Mouse (Mus musculus): ENCODE results near the gene Flrt1.
"Not testable (repeated sequence)": the region's sequence is repeated elsewhere in the genome, so short reads cannot be mapped to it uniquely, and the experiment has no call there.

Flrt1 gene

GRCm38 (mm10) chr19:7069781-7070763 lies 35.5 kb downstream of the Flrt1 start:
- in situ Hi-C loops (cut with MboI, MseI): loop anchor here (5.0 to 10.0 kb wide), 2 partner anchors 125 to 352 kb away; no protein-coding TSS in a partner anchor

DNA sequence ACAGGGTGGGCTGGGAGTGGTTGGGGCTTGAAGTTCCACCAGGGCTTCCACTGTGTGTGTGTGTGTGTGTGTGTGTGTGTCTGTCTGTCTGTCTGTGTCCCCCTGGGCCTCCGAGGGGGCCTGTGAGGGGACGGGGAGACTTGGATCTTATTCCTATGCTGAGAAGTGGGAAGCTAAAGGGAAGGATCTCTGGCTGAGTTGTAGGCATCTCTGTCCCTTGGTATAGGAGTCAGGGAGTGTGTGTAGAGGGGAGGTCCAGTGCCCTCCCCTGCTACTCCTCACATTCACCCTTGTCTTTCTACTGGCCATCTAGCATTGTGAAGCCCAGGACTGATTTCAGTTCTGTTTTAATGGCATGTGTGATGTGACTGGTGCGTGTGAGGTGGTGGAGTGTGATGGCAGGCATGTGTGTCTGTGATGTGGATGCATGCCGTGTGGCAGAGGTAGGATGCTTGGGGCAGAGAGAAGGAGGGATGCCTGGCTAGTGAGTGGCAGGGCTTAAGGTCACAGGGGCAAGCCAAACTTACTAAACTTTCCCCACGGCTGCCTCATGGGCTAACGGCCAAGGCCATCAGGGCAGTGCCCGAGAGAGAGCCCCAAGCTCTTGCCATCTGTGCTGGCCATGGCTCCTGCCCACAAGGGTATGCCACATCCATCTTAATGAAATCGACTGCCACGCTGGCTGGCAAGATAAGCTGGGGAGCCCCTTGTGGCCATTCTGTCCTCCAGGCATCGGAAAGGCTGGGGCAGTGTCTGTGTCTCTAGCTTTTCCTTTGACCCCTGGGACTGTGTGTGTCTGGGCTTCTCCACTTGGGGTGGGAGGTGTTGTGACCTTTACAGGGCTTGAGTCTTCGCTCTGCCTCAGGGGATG lies 36.6 kb downstream of the Flrt1 start:
- in situ Hi-C loops (cut with MboI, MseI): loop anchor here (5.0 to 10.0 kb wide), 2 partner anchors 126 to 353 kb away; no protein-coding TSS in a partner anchor

DNA sequence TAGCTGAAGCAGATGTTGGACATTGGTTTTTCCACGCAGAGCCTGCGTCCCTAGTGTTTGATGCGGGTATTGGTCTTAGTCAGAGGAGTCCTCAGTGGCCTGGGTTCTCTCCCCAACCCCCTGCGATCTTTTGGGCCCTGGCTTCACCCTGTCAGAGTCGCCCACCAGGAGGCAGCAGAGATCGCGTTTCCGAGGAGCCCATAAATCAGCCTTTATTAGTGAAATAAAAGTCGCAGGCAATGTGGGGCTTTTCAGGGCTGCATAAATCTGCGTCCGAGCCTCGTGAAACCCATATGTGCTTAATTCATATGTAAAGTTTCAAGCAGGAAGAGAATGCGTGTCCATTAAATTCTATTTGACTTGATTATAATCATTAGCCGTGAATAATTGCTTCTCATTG lies 37.4 kb downstream of the Flrt1 start:
- in situ Hi-C loops (cut with MboI, MseI): loop anchor here (5.0 to 10.0 kb wide), 2 partner anchors 127 to 354 kb away; no protein-coding TSS in a partner anchor

DNA sequence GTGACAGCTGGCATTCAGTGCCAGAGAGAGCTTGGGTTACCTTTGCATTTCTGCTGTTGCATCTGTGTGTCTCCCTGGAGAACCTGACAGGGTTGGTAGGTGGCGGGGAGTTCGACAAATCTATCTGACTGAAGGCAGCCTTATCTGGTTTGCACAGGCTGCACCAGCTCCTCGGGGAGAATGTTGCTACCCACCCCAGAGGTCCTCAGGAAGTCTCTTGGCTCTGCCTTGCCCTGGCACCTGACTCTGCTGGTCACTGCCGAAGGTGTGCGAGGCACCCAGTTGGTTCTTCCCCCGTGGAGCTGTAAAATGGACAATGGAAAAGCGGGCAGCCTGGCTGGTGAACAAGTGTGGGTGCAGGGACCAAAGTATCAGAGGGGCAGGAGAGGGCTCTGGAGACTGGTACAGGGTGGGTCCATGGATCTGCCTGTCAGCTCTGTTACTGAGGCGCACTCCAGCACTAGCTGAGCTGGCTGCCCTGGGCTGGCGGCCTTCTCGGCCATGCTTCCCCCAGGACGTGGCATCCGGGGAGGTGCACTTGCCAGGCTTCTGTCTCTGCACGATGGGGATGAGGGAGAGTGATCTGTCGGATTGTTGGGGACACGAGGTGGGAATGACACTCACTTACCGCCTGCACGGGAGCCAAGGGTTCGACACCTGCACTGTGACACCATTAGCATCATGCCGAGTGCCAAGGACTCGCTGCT lies 38.0 kb downstream of the Flrt1 start:
- in situ Hi-C loops (cut with MboI, MseI): loop anchor here (5.0 to 10.0 kb wide), 2 partner anchors 127 to 355 kb away; no protein-coding TSS in a partner anchor

DNA sequence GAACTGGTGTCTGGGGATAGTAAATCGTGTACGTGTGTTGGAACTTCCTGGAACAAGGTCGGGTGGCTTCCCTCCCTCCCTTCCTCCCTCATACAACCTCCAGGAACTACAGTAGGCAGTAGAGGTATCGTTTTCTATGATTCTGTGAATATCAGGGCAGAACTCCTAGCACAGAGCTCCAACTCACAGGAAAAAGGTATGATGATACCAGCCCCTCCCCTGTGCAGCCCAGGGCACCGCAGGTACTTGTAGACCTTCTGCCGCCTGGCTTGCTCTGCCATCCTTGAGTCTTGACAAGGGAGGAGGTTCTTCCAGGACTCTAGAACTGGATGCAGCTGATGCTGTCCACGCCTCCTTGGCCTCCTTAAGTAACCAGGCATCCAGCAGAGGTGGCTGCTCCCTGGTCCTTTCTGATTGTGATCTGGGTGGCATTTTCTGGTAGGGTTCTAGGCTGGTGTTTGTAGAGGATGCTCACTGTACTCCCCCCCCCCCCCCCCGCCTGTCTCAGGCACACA lies 38.6 kb downstream of the Flrt1 start:
- in situ Hi-C loops (cut with MboI, MseI): loop anchor here (5.0 to 10.0 kb wide), 2 partner anchors 128 to 355 kb away; no protein-coding TSS in a partner anchor

GRCm38 (mm10) chr19:7066034-7066827 lies 39.3 kb downstream of the Flrt1 start:
- in situ Hi-C loops (cut with MboI, MseI): loop anchor here (5.0 to 10.0 kb wide), 2 partner anchors 129 to 356 kb away; no protein-coding TSS in a partner anchor

- in situ Hi-C loops (cut with MboI, MseI): loop anchor here (10.0 kb wide), 1 partner anchor 130 kb away; no protein-coding TSS in a partner anchor
These were observed 41.0 kb downstream of the Flrt1 start for GRCm38 (mm10) chr19:7064571-7064970.

GRCm38 (mm10) chr19:7062916-7063315 lies 42.6 kb downstream of the Flrt1 start:
- in situ Hi-C loops (cut with MboI, MseI): loop anchor here (10.0 kb wide), 1 partner anchor 132 kb away; no protein-coding TSS in a partner anchor

GRCm38 (mm10) chr19:7062110-7062509 lies 43.4 kb downstream of the Flrt1 start:
- in situ Hi-C loops (cut with MboI, MseI): loop anchor here (10.0 kb wide), 1 partner anchor 133 kb away; no protein-coding TSS in a partner anchor

- in situ Hi-C loops (cut with MboI, MseI): no loop called here
These were observed 47.0 kb downstream of the Flrt1 start for GRCm38 (mm10) chr19:7058541-7058940.

DNA sequence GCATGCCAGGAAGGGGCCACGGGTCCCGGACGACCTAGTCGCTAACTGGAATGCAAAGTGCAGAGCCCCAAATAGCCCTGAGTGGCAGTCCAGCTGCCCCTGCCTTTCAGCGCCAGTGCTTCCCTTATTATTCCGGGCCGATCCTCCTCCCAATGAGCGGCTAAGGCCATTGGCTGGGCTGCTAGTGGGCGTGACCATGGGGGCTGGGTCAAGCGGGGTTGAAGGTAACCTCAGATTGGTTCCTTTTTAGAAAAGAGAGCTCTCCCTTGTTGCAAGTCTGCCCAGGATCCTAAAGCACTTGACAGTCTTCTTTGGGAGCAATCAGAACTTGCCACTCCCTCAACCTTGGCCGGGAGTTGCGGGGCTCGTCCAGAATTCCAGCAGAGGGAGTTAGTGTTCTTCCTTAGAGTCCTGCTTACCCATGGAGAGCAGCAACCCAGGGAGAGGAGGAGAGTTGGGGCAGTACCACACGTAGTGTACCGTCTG lies 47.8 kb downstream of the Flrt1 start:
- in situ Hi-C loops (cut with MboI, MseI): no loop called here

DNA sequence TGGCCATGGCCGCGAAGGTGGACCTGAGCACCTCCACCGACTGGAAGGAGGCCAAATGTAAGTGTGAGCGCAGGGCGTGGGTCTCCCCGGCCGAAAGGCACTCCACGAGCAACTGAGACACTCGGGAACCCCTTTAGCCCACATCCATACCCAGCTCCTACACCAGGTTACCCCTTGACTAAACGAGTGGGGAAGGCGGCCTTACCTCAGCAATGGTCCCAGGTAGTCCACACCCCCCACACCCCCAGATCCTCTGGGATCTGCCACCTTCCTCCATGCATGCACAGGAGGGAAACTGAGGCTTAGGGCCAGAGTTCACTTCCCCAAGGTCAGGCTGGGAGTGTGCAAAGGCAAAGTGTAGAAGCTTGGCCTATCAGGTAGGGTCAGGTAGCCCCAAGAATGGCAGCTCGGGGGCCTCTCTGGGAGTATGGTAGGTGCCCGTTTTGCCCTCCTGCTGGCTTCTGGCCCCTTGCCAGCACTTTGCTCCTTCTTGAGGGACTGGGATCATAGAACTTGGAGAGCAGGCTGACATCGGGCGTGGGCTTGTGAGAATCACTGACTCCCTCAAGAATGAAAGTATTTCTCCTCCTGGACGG lies 48.3 kb downstream of the Flrt1 start:
- in situ Hi-C loops (cut with MboI, MseI): no loop called here

DNA sequence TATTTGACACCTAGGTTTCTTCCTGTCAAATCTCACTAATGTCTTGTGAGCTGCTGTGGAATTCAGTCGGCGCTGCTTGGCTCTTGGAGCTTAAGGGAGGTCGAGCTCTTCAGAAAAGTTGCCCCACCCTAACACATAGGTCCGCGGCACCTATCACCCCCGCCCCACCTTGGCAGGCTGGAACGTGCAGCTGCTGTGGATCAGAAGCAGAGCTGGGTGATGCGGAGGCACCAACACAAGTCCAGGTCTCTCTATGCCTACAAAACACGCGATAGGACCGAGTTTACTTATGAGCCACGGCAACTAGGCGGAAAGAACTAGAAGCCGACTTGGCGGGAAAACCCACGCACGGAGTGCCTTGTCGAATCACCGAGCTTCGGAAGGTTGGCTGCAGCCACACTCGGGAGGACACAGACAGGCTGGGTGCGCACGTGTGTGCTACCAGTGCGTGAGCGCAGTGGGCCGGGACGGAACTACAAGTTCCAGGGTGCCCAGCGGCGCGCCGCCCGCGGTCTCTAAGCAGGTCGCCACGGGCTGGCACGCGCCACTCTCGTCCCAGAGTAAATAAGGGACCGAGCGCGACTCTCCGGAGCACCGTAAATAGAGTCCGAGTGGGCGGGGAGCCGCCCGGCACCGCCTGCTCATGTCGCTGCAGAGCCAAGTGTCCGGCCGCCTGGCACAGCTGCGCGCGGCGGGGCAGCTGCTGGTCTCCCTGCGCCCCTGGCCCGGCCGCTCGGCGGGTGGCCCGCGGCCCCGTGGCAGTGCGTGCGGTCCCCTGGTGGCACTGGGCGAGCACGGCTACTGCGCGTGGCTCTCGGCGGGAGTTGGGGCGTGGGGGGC lies 49.1 kb downstream of the Flrt1 start, which contains the start of gene Macrod1:
Macrod1 (plus strand) TSS at position 563 of the 840 bp plus-strand sequence.
- in situ Hi-C loops (cut with MboI, MseI): no loop called here

GRCm38 (mm10) chr19:7055173-7055572 lies 50.4 kb downstream of the Flrt1 start:
- in situ Hi-C loops (cut with MboI, MseI): no loop called here

DNA sequence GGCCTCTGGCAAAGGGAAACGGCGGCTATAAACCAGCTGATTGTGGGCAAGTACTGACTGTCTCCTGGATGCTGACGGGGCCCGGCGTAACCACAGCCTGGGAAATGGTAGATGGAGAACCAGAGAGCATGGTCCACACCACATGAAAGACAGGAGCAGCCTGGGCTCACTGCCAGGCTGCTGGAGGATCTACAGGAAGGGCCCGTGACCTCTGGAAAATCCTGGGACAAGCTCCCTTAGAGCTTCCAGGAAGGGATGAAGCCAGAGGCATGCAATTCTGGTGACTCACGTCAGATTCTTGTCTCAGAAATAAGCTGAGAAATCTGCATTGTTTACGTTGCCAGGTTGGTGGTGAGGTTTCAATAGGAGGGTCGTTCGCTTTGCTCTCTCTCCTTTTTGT lies 50.8 kb downstream of the Flrt1 start:
- in situ Hi-C loops (cut with MboI, MseI): no loop called here

GRCm38 (mm10) chr19:7053382-7053781 lies 52.1 kb downstream of the Flrt1 start:
- in situ Hi-C loops (cut with MboI, MseI): not testable (repeated sequence)

DNA sequence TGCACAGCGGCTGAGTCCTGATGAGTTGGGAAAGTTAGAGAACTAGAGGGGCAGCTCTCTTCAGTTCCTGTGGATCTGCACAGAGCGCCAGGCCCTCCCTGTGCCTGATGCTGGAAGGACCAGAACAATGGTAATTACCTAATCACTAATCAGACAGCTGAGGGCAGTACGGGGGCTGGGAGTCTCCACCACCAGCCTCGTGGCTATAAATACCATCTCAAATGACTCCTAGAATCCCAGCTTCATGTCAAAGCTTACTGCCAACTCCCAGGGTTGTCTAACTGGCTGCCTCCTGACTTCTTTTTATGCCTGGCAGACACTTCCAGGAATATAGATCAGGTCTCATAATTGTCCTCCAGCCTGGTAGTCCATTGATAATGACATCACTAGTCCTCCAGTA lies 60.8 kb downstream of the Flrt1 start:
- in situ Hi-C loops (cut with MboI, MseI): loop anchor here (25.0 kb wide), 1 partner anchor 1693 kb away; the partner anchor contains the start of genes 1700092M07Rik, Stx5a and Wdr74

- in situ Hi-C loops (cut with MboI, MseI): loop anchor here (25.0 kb wide), 1 partner anchor 1693 kb away; the partner anchor contains the start of genes 1700092M07Rik, Stx5a and Wdr74
These were observed 61.2 kb downstream of the Flrt1 start for GRCm38 (mm10) chr19:7044279-7044678.
